Mouse (Mus musculus): Measurements from ENCODE around the gene Cypt12.

The Cypt12 gene

GRCm38 (mm10) chr3:17948299-17948698, at the start of gene Cypt12:
TSS of gene Cypt12 (plus strand) at chr3:17948410.
- DNase-seq (ENCODE audit: low spot score in 2 of 2), result no peak

GRCm38 (mm10) chr3:17913796-17914195, 34.4 kb upstream of the Cypt12 start:
- DNase-seq (ENCODE audit: low spot score in 2 of 2), result no peak

GRCm38 (mm10) chr3:17940206-17940605, 8.0 kb upstream of the Cypt12 start:
- no peak for DNase-seq (ENCODE audit: low spot score in 2 of 2)
